Mouse (Mus musculus) kidney, adult 2 months (tissue): ENCODE measurements around the gene Olfr631. TPM values are rescaled to one million over a fixed set of nuclear protein-coding genes. Genes with fewer than 3 reads are reported as not detected.

Experiments used
- DNase-seq: peaks from one replicate; pipeline ENCODE4 v3.0.0; 2021
- H3K27ac ChIP-seq: fragments of 200-500 bp; 2 replicates; pipeline ENCODE4 v1.5.1; 2012; ENCODE audit warnings: low read depth, low read length, control low read depth, inconsistent platforms; ENCODE audit not compliant: insufficient read depth
- H3K27me3 ChIP-seq: fragments of 200-500 bp; replicated peaks from 2 replicates; pipeline ENCODE4 v1.6.1; 2012; ENCODE audit warnings: mild to moderate bottlenecking, moderate library complexity, low read length, inconsistent platforms; ENCODE audit not compliant: control insufficient read depth, insufficient read depth
- H3K36me3 ChIP-seq: fragments of 200-500 bp; 2 replicates; pipeline ENCODE4 v1.6.1; 2012; ENCODE audit warnings: mild to moderate bottlenecking, moderate library complexity, low read length, inconsistent platforms; ENCODE audit not compliant: control insufficient read depth, insufficient read depth
- H3K4me1 ChIP-seq: fragments of 200-500 bp; 2 replicates; pipeline ENCODE4 v1.6.1; 2011; ENCODE audit warnings: low read length; ENCODE audit not compliant: control insufficient read depth, insufficient read depth
- H3K4me3 ChIP-seq: fragments of 200-500 bp; 2 replicates; pipeline ENCODE4 v1.5.1; 2011; ENCODE audit warnings: mild to moderate bottlenecking, low read depth, low read length, control low read depth; ENCODE audit not compliant: insufficient read depth
- CTCF ChIP-seq: fragments of 200-500 bp; conservative IDR thresholded peaks from 2 replicates; pipeline ENCODE4 v1.5.1; 2011; ENCODE audit warnings: low read depth, mild to moderate bottlenecking, control low read depth, low read length, moderate library complexity, mixed read lengths; ENCODE audit not compliant: insufficient read depth, insufficient read length
- POLR2A ChIP-seq: fragments of 200-500 bp; IDR thresholded peaks from one replicate; pipeline ENCODE4 v1.6.1; 2011; ENCODE audit warnings: low read depth, low read length, control low read depth
- WGBS: fragments of 180-500 bp; shearing (Covaris S2); methylation state at CpG from one replicate; pipeline ENCODE4 v1.1.7; 2018; 5-methylcytosine and 5-hydroxymethylcytosine counted together
- polyA plus RNA-seq: library from polyadenylated mRNA; depleted of rRNA; stranded (reverse); fragments of >200 nt; gene quantifications from 2 replicates; pipeline ENCODE4 v1.2.3, GENCODE M21; 2012; rRNA removed

Gene Olfr631
- polyA plus RNA-seq, result not detected in 2 replicates

GRCm38 (mm10) chr7:103928525-103928924 is at the start of gene Olfr631:
Gene Olfr631 (plus strand): TSS chr7:103928825.
- DNase-seq, result no peak
- H3K27ac ChIP-seq, result no peak within 1 kb of the TSS
- no peaks in the 10 kb centered on the region for H3K36me3 ChIP-seq
- no peak within 1 kb of the TSS for H3K4me3 ChIP-seq
- TF ChIP-seq CTCF (no peak), POLR2A (no peak)
- no peaks in the 10 kb centered on the region for H3K4me1 ChIP-seq
- no peaks in the 10 kb centered on the region for H3K27me3 ChIP-seq

DNA sequence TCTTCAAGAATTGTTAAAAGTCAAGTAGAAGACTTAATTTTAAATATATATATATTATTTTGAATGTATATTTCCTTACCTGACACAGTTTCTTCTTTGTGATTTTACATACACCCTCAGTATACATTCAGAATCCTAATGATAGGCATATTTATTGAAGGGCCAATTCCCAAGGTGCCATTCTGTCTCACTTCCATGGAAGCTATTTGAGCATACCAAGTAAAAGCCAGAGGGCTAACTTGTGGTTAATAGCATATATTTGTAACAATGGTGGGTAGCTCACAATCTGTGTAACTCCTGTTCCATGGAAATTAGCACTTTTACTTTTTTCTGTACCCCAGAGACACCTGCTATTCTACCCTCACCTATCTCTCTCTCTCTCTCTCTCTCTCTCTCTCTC is 42.5 kb upstream of the Olfr631 start, which contains the start of gene Olfr66:
Gene Olfr66 (minus strand): TSS at position 101 of the 400 bp plus-strand sequence.
- H3K27me3 ChIP-seq, result no peaks in the 10 kb centered on the region
- no peak within 1 kb of the TSS for H3K4me3 ChIP-seq
- H3K36me3 ChIP-seq, result no peaks in the 10 kb centered on the region
- DNase-seq, result no peak
- no peak for TF ChIP-seq CTCF
- no peak for TF ChIP-seq POLR2A
- no peaks in the 10 kb centered on the region for H3K4me1 ChIP-seq
- no peak within 1 kb of the TSS for H3K27ac ChIP-seq

- H3K27ac ChIP-seq, result no peak within 1 kb of the TSS
- WGBS, result 61% methylated on average over 1 of the region's 1 CpGs
- H3K27me3 ChIP-seq, result no peaks in the 10 kb centered on the region
- TF ChIP-seq POLR2A (no peak), CTCF (no peak)
- H3K4me3 ChIP-seq, result no peak within 1 kb of the TSS
- no peaks in the 10 kb centered on the region for H3K4me1 ChIP-seq
- no peak for DNase-seq
- H3K36me3 ChIP-seq, result no peaks in the 10 kb centered on the region
Measured at GRCm38 (mm10) chr7:103894385-103894784, 34.2 kb upstream of the Olfr631 start, which contains the start of gene Olfr64. Gene Olfr64 (minus strand): TSS chr7:103894485.

DNA sequence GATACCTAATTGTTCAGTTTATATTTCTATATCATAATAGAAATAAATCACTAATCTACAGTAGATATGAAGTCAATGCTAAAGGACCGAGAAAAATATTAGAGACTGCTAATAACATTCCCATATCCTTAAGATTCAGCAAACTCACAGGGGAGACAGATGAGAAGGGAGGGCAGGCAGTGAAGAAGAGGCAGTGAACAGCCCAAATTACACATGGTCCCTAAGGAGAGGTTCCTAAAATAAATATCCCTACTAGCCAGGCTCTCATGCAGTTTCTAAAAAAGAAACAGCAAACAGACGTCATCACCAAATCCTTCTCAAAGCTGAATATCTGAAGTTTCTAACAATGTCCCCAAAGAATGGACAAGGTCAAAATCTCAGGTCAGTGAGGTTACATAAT is 25.4 kb upstream of the Olfr631 start, which contains the start of gene Olfr65:
Gene Olfr65 (plus strand): TSS at position 301 of the 400 bp plus-strand sequence.
- no peaks in the 10 kb centered on the region for H3K36me3 ChIP-seq
- H3K27me3 ChIP-seq, result no peaks in the 10 kb centered on the region
- TF ChIP-seq POLR2A (no peak), CTCF (no peak)
- WGBS, result 48% methylated on average over 2 of the region's 2 CpGs
- H3K4me1 ChIP-seq, result no peaks in the 10 kb centered on the region
- H3K27ac ChIP-seq, result no peak within 1 kb of the TSS
- no peak for DNase-seq
- no peak within 1 kb of the TSS for H3K4me3 ChIP-seq

DNA sequence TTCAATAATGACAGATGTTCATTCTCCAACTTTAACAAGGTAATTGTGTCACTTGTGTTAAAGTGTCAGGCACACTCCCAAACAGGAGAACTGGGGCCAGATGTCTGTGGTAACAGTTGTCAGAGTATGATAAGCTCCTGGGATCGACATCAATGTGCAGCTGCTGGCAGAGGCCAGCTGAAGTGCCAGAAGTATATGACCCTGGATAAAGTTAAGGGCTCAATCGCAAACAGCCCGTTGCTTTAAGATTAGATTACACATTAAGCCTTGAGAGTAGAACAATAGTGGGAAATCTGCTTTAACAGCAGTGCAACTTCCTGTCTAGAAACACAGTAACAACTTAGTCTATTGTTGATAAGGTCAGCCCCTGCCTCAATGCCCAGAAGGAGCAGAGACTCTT is 18.6 kb upstream of the Olfr631 start:
- Histone ChIP-seq H3K36me3 (no peaks in the 10 kb centered on the region), H3K4me1 (no peaks in the 10 kb centered on the region), H3K27ac (no peak overlapping the region), H3K4me3 (no peak overlapping the region), H3K27me3 (no peaks in the 10 kb centered on the region)
- WGBS, result 2% methylated on average over 3 of the region's 3 CpGs
- no peak for DNase-seq
- TF ChIP-seq POLR2A (no peak), CTCF (no peak)

- TF ChIP-seq CTCF, result no peak
- no peak for TF ChIP-seq POLR2A
- WGBS, result 39% methylated on average over 8 of the region's 8 CpGs
- no peak overlapping the region for H3K4me3 ChIP-seq
- H3K27me3 ChIP-seq, result no peaks in the 10 kb centered on the region
- no peaks in the 10 kb centered on the region for H3K4me1 ChIP-seq
- H3K27ac ChIP-seq, result no peak overlapping the region
- no peaks in the 10 kb centered on the region for H3K36me3 ChIP-seq
- DNase-seq, result no peak
Measured at GRCm38 (mm10) chr7:103912969-103913511, 15.6 kb upstream of the Olfr631 start.

DNA sequence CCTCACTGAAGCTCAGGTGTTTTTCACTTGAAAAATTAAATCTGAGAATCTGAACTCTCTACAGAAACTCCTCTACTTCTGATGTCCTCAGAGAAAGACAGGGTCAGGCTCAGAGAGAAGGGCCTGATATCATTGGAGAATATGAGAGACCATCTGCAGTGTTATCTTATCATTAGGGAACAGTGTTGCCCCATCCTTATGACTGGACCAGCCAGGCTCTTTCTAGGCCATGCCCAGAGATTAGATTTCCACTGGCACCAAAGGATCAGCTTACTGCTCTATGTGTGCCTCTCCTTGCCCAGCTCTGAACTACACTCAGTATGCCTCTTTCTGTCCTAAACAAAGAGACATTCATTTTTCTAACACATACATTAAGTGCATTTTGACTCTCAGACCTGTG is 13.3 kb upstream of the Olfr631 start:
- no peak for DNase-seq
- Histone ChIP-seq H3K27me3 (no peaks in the 10 kb centered on the region), H3K4me3 (no peak overlapping the region), H3K4me1 (no peaks in the 10 kb centered on the region), H3K27ac (no peak overlapping the region), H3K36me3 (no peaks in the 10 kb centered on the region)
- TF ChIP-seq CTCF, result no peak
- no peak for TF ChIP-seq POLR2A

DNA sequence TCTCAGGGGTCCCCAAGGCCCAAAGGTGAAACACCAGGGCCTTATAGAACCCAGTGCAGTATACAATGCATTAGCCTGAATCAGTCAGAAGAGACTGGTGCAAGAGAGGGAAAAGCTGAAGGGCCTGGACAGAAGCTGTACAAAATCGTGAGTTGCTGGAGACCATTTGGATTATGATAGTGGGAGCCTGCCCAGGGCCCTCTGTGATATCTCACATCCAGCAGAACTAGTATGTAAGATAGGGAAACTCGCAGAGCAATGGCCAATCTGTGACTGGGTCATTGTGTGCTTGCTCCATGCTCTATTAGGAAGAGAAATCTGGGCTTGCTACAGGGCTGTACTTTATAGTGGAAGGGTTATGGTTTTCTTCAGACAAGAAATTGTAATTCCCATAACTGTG is 5.6 kb downstream of the Olfr631 start, which contains the start of gene Olfr632:
Gene Olfr632 (plus strand): TSS at position 84 of the 400 bp plus-strand sequence.
- H3K4me1 ChIP-seq, result no peaks in the 10 kb centered on the region
- H3K36me3 ChIP-seq, result no peaks in the 10 kb centered on the region
- TF ChIP-seq POLR2A (no peak), CTCF (no peak)
- 69% methylated on average over 2 of the region's 2 CpGs for WGBS
- DNase-seq, result no peak
- no peaks in the 10 kb centered on the region for H3K27me3 ChIP-seq
- no peak within 1 kb of the TSS for H3K27ac ChIP-seq
- H3K4me3 ChIP-seq, result no peak within 1 kb of the TSS
